Mouse (Mus musculus) lung, embryonic 14.5 days (tissue): ENCODE measurements at regions not wholly inside any gene's neighbourhood (a gene's known extent, or its start where the extent isn't known, plus 50 kb on each side); places are given as distances from the start of the nearest gene placed in this dataset.
"Not testable (repeated sequence)": the region's sequence is repeated elsewhere in the genome, so short reads cannot be mapped to it uniquely, and the experiment has no call there.

ENCODE experiments used
- ATAC-seq: fragments of 200-750 bp; cut with Nextera tagmentation; 2 replicates; pipeline ENCODE4 v1.8.0; 2017; ENCODE audit warnings: mild to moderate bottlenecking, moderate TSS enrichment, moderate library complexity; ENCODE audit not compliant: insufficient read depth
- DNase-seq: peaks from one replicate; pipeline ENCODE4 v3.0.0-alpha.2; 2015
- H3K27ac ChIP-seq: fragments of 300-500 bp; sonication (generic); 2 replicates; pipeline ENCODE4 v1.5.1; 2014; ENCODE audit warnings: low read depth, mild to moderate bottlenecking, moderate library complexity
- H3K27me3 ChIP-seq: fragments of 300-500 bp; sonication (generic); 2 replicates; pipeline ENCODE4 v1.6.1; 2014; ENCODE audit warnings: low read length, control low read depth; ENCODE audit not compliant: insufficient read depth
- H3K36me3 ChIP-seq: fragments of 300-500 bp; sonication (generic); 2 replicates; pipeline ENCODE4 v1.6.1; 2014; ENCODE audit warnings: control low read depth; ENCODE audit not compliant: insufficient read depth
- H3K4me1 ChIP-seq: fragments of 300-500 bp; sonication (generic); 2 replicates; pipeline ENCODE4 v1.6.1; 2014; ENCODE audit warnings: antibody characterized with exemption, control low read depth; ENCODE audit not compliant: insufficient read depth
- H3K4me2 ChIP-seq: fragments of 300-500 bp; sonication (generic); 2 replicates; pipeline ENCODE4 v1.6.1; 2014; ENCODE audit warnings: mild to moderate bottlenecking
- H3K4me3 ChIP-seq: fragments of 300-500 bp; sonication (generic); 2 replicates; pipeline ENCODE4 v1.5.1; 2014; ENCODE audit warnings: low read depth, low read length
- H3K9ac ChIP-seq: fragments of 300-500 bp; sonication (generic); 2 replicates; pipeline ENCODE4 v1.6.1; 2014
- H3K9me3 ChIP-seq: fragments of 300-500 bp; sonication (generic); 2 replicates; pipeline ENCODE4 v1.6.1; 2016; ENCODE audit warnings: low read depth, low read length, control low read depth
- CTCF ChIP-seq: IDR thresholded peaks from 2 replicates; pipeline ENCODE4 v1.5.1; 2016; ENCODE audit warnings: antibody characterized with exemption, low read depth
- WGBS: fragments of 180-500 bp; shearing (Covaris S2); extraction: QIAGEN DNeasy Blood & Tissue Kit; methylation state at CpG from one replicate; pipeline ENCODE4 v1.1.7; 2014; 5-methylcytosine and 5-hydroxymethylcytosine counted together

- H3K27me3 ChIP-seq, H3K36me3 ChIP-seq, H3K9ac ChIP-seq, H3K27ac ChIP-seq, H3K4me1 ChIP-seq, ATAC-seq, H3K9me3 ChIP-seq, H3K4me2 ChIP-seq, H3K4me3 ChIP-seq: not testable (repeated sequence)
- peak; percentile 36 for TF ChIP-seq CTCF
- peak; percentile 22 for DNase-seq
- WGBS: 4% methylated on average over 5 of the region's 5 CpGs
These were observed 246.9 kb upstream of the Snrpn start for GRCm38 (mm10) chr7:60386957-60387356.

GRCm38 (mm10) chr7:60374001-60374400, 234.0 kb upstream of the Snrpn start:
- H3K27me3 ChIP-seq, H3K36me3 ChIP-seq, H3K4me1 ChIP-seq, ATAC-seq, H3K9ac ChIP-seq, H3K9me3 ChIP-seq, H3K4me2 ChIP-seq, H3K4me3 ChIP-seq, DNase-seq, H3K27ac ChIP-seq: not testable (repeated sequence)
- 18% methylated on average over 3 of the region's 3 CpGs for WGBS

DNA sequence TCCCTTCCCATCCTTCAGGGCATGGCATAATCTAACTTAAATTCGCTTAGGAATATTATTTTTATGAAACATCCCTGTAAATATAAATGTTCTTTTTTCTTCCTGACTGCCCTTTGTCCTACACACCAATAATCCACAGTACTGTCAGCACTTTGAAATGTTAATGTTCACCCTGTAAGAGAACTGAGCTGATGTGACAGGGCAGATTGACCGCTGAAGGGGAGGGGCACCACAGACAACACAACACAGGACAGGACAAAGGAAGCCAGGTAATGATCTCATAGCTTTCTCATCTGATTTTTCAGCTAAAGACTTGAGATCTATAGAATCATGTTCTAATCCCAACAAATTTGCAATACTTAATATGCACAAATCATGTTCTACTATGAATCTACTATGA, 212.2 kb upstream of the Snrpn start:
- H3K9ac ChIP-seq, H3K4me1 ChIP-seq, H3K9me3 ChIP-seq, H3K27ac ChIP-seq, ATAC-seq, H3K4me2 ChIP-seq, H3K4me3 ChIP-seq, DNase-seq, H3K36me3 ChIP-seq, H3K27me3 ChIP-seq: not testable (repeated sequence)
- WGBS: 61% methylated on average over 2 of the region's 2 CpGs
